Mouse (Mus musculus) cortical plate, adult 2 months (tissue): Measurements from ENCODE around the gene Cd40.

ENCODE experiments used
- CTCF ChIP-seq: fragments of 200-500 bp; IDR thresholded peaks from 2 replicates; pipeline ENCODE4 v1.5.1; 2011; ENCODE audit warnings: mild to moderate bottlenecking, control low read depth, low read length; ENCODE audit not compliant: insufficient read depth; ENCODE audit errors: extremely low read depth
- POLR2A ChIP-seq: fragments of 200-500 bp; IDR thresholded peaks from 2 replicates; pipeline ENCODE4 v1.6.1; 2011; ENCODE audit warnings: mild to moderate bottlenecking, low read length, control low read depth; ENCODE audit not compliant: insufficient read depth; ENCODE audit errors: extremely low read depth

DNA sequence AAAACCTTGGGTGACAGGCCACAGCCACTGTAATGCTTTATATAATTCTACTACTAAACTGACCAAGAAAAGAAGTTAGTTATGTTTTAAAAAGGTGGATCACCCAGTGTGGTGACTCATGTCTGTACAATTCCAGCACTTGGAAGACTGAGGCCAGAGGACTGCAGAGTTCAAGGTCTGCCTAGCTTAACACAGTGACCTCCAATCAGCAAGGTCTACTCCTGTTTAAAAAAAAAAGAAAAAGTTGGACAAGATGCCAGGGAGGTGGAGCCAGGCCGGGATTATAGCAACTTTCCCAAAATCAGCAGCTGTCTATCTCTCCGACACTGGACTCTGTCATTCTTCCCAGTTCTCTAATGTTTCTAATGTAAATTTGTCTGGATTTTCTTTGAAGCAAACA is 45.8 kb upstream of the Cd40 start:
- TF ChIP-seq POLR2A (no peak), CTCF (no peak)
